Mouse (Mus musculus) myocyte (in vitro differentiated cells): ENCODE measurements around the gene Phyhd1. TPM values are rescaled to one million over a fixed set of nuclear protein-coding genes. Genes with fewer than 3 reads are reported as not detected.

Experiments used
- H3K27me3 ChIP-seq: one replicate; pipeline ENCODE4 v1.6.1; 2011; ENCODE audit not compliant: control insufficient read depth, insufficient read depth, insufficient read length
- H3K36me3 ChIP-seq: one replicate; pipeline ENCODE4 v1.6.1; 2011; ENCODE audit not compliant: control insufficient read depth, insufficient read depth
- H3K4me2 ChIP-seq: one replicate; pipeline ENCODE4 v1.6.1; 2011; ENCODE audit warnings: low read depth, control low read depth
- H3K4me3 ChIP-seq: one replicate; pipeline ENCODE4 v1.5.1; 2011; ENCODE audit warnings: mild to moderate bottlenecking, control low read depth, moderate library complexity
- H3K79me2 ChIP-seq: one replicate; pipeline ENCODE4 v1.6.1; 2011; ENCODE audit not compliant: control insufficient read depth, insufficient read depth
- H3ac ChIP-seq: one replicate; pipeline ENCODE4 v1.6.1; 2011; ENCODE audit not compliant: control insufficient read depth, insufficient read length
- CEBPB ChIP-seq: IDR thresholded peaks from 2 replicates; pipeline ENCODE4 v1.6.1; 2011; ENCODE audit warnings: mild to moderate bottlenecking, moderate library complexity; ENCODE audit not compliant: poor library complexity, insufficient read depth, severe bottlenecking
- E2F4 ChIP-seq: IDR thresholded peaks from one replicate; pipeline ENCODE4 v1.6.1; 2011; ENCODE audit warnings: mild to moderate bottlenecking, control low read depth, moderate library complexity; ENCODE audit not compliant: insufficient read depth
- MAX ChIP-seq: IDR thresholded peaks from one replicate; pipeline ENCODE4 v1.6.1; 2011; ENCODE audit warnings: low read depth, mild to moderate bottlenecking, control low read depth
- MYOD1 ChIP-seq, 3 experiments: IDR thresholded peaks; one replicate each; pipeline ENCODE4 v1.6.1; 2011; ENCODE audit warnings: control low read depth in 2 of 3, low read depth in 2 of 3, mild to moderate bottlenecking in 2 of 3, moderate library complexity in 1 of 3; ENCODE audit not compliant: insufficient read length in 2 of 3, control insufficient read depth in 1 of 3
- MYOG ChIP-seq, 3 experiments: IDR thresholded peaks; one replicate each; pipeline ENCODE4 v1.6.1; 2011; ENCODE audit warnings: control low read depth in 2 of 3, low read depth in 2 of 3, mild to moderate bottlenecking in 2 of 3; ENCODE audit not compliant: insufficient read length in 2 of 3, control insufficient read depth in 1 of 3, insufficient read depth in 1 of 3
- POLR2A ChIP-seq: IDR thresholded peaks from one replicate; pipeline ENCODE4 v1.6.1; 2011; ENCODE audit warnings: low read depth, mild to moderate bottlenecking, control low read depth, moderate library complexity; ENCODE audit not compliant: insufficient read length
- POLR2AphosphoS2 ChIP-seq: IDR thresholded peaks from one replicate; pipeline ENCODE4 v1.6.1; 2011; ENCODE audit warnings: low read depth, control low read depth; ENCODE audit not compliant: insufficient read length
- REST ChIP-seq: IDR thresholded peaks from one replicate; pipeline ENCODE4 v1.6.1; 2011; ENCODE audit warnings: mild to moderate bottlenecking, control low read depth, moderate library complexity; ENCODE audit not compliant: insufficient read depth, insufficient read length
- SRF ChIP-seq: IDR thresholded peaks from one replicate; pipeline ENCODE4 v1.6.1; 2011; ENCODE audit warnings: low read depth; ENCODE audit not compliant: control insufficient read depth, insufficient read length
- TCF12 ChIP-seq: IDR thresholded peaks from one replicate; pipeline ENCODE4 v1.6.1; 2011; ENCODE audit warnings: mild to moderate bottlenecking, control low read depth; ENCODE audit not compliant: poor library complexity, insufficient read depth, severe bottlenecking
- TCF3 ChIP-seq: IDR thresholded peaks from one replicate; pipeline ENCODE4 v1.6.1; 2011; ENCODE audit warnings: low read depth, control low read depth; ENCODE audit not compliant: insufficient read length
- USF1 ChIP-seq: IDR thresholded peaks from one replicate; pipeline ENCODE4 v1.6.1; 2011; ENCODE audit warnings: low read depth, mild to moderate bottlenecking, control low read depth, moderate library complexity
- polyA plus RNA-seq: library from polyadenylated mRNA; unstranded; fragments of >200 nt; fragmentation: generic; extraction: Trizol; gene quantifications from one replicate; pipeline ENCODE4 v1.2.1, GENCODE M21; 2012; ENCODE audit warnings: missing spikeins

Phyhd1 gene
- polyA plus RNA-seq, 1 experiment, result 14.7 TPM

- H3K4me3 ChIP-seq, result no peak overlapping the region
- no peak overlapping the region for H3ac ChIP-seq
- H3K4me2 ChIP-seq, result no peak overlapping the region
- no peak for TF ChIP-seq E2F4
- no peak for TF ChIP-seq MAX
- TF ChIP-seq MYOD1 (IDR thresholded peaks at IDR 0.05; ENCODE audit: control insufficient read depth in 1 of 3, insufficient read length in 2 of 3, low read depth in 2 of 3), result no peak
- no peak for TF ChIP-seq POLR2AphosphoS2
- no peak for TF ChIP-seq REST
- TF ChIP-seq POLR2A, result no peak
- TF ChIP-seq TCF12, result no peak
- no peak for TF ChIP-seq TCF3
- TF ChIP-seq SRF, result no peak
- no peak for TF ChIP-seq CEBPB
- no peak for TF ChIP-seq USF1
- no peaks in the 10 kb centered on the region for H3K27me3 ChIP-seq
- peaks cover 56% of the 10 kb centered on the region for H3K79me2 ChIP-seq
- H3K36me3 ChIP-seq, result peaks cover 35% of the 10 kb centered on the region
These were observed 10.2 kb upstream of the Phyhd1 start for GRCm38 (mm10) chr2:30255631-30256395.

GRCm38 (mm10) chr2:30256616-30257350 is 9.2 kb upstream of the Phyhd1 start:
- Histone ChIP-seq H3K36me3 (peaks cover 43% of the 10 kb centered on the region), H3ac (no peak overlapping the region), H3K27me3 (no peaks in the 10 kb centered on the region), H3K79me2 (peaks cover 62% of the 10 kb centered on the region), H3K4me3 (no peak overlapping the region), H3K4me2 (no peak overlapping the region)
- TF ChIP-seq MYOD1 (IDR thresholded peaks at IDR 0.05; ENCODE audit: control insufficient read depth in 1 of 3, insufficient read length in 2 of 3, low read depth in 2 of 3), result no peak
- TF ChIP-seq MAX, result no peak
- no peak for TF ChIP-seq POLR2A
- TF ChIP-seq SRF, result no peak
- TF ChIP-seq USF1, result no peak
- TF ChIP-seq REST, result no peak
- no peak for TF ChIP-seq TCF3
- no peak for TF ChIP-seq MYOG (IDR thresholded peaks at IDR 0.05; ENCODE audit: control insufficient read depth in 1 of 3, insufficient read depth in 1 of 3, insufficient read length in 2 of 3, low read depth in 2 of 3)
- TF ChIP-seq TCF12, result no peak
- TF ChIP-seq CEBPB, result no peak

GRCm38 (mm10) chr2:30257699-30258460 is 8.1 kb upstream of the Phyhd1 start:
- H3K4me2 ChIP-seq, result peak overlapping the region; percentile 93
- TF ChIP-seq USF1 (no peak), POLR2A (no peak), MYOD1 (IDR thresholded peaks at IDR 0.05; ENCODE audit: control insufficient read depth in 1 of 3, insufficient read length in 2 of 3, low read depth in 2 of 3) (peak in 1 of 3 experiments; percentile 62), MYOG (IDR thresholded peaks at IDR 0.05; ENCODE audit: control insufficient read depth in 1 of 3, insufficient read depth in 1 of 3, insufficient read length in 2 of 3, low read depth in 2 of 3) (peak in 1 of 3 experiments; percentile 65)
- peaks cover 50% of the 10 kb centered on the region for H3K36me3 ChIP-seq
- H3K79me2 ChIP-seq, result peaks cover 53% of the 10 kb centered on the region
- H3ac ChIP-seq, result no peak overlapping the region
- H3K4me3 ChIP-seq, result no peak overlapping the region
- H3K27me3 ChIP-seq, result no peaks in the 10 kb centered on the region

- Histone ChIP-seq H3K79me2 (peaks cover 45% of the 10 kb centered on the region), H3K4me3 (peak overlapping the region; percentile 25), H3K27me3 (no peaks in the 10 kb centered on the region), H3ac (no peak overlapping the region), H3K36me3 (peaks cover 51% of the 10 kb centered on the region), H3K4me2 (peak overlapping the region; percentile 93)
- TF ChIP-seq SRF (peak; percentile 83), REST (no peak), POLR2A (peak; percentile 27), TCF3 (no peak), USF1 (no peak), MAX (no peak), MYOG (IDR thresholded peaks at IDR 0.05; ENCODE audit: control insufficient read depth in 1 of 3, insufficient read depth in 1 of 3, insufficient read length in 2 of 3, low read depth in 2 of 3) (no peak), TCF12 (no peak), E2F4 (no peak), MYOD1 (IDR thresholded peaks at IDR 0.05; ENCODE audit: control insufficient read depth in 1 of 3, insufficient read length in 2 of 3, low read depth in 2 of 3) (no peak)
These were observed 7.4 kb upstream of the Phyhd1 start for GRCm38 (mm10) chr2:30258600-30258999.
